Mouse (Mus musculus) brain, adult 2 months (tissue): ENCODE measurements around the gene Pagr1b.

Experiments
- DNase-seq: peaks from one replicate; pipeline ENCODE4 v3.0.0; 2011; ENCODE audit warnings: low read depth, low spot score

Gene Pagr1b

DNA sequence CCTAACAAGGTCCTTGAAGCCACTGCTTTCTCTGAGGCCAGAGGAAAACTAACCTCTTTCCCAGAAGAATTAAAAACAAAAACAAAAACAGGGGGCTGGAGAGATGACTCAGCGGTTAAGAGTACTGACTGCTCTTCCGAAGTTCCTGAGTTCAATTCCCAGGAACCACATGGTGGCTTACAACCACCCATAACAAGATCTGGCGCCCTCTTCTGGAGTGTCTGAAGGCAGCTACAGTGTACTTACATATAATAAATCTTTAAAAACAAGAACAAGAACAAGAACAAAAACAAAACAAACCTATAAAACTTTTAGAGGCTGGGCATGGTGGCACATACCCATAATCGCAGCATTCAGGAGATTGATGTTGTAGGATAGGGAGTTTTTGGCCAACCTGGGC, 19.8 kb downstream of the Pagr1b start:
- no peak for DNase-seq

DNA sequence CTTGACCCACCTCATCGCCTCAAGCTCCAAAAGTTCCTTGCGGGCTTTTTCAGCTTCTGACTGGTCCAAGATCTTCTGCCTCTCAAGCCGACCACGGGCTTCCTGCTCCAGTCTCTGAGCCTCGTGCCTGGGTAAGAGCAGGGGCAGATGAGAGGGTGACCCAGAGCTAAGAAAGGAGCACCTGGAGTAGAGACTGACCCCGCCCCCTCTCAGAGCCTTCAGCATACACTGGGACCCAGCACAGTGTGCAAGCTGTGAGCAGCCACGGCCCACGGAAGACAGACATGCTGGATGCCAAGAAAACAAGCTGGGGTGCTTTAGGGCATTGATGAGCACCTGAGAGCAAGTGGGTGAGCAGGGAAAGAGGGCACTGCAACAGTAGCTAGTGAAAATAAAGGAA, 27.5 kb downstream of the Pagr1b start:
- no peak for DNase-seq

DNA sequence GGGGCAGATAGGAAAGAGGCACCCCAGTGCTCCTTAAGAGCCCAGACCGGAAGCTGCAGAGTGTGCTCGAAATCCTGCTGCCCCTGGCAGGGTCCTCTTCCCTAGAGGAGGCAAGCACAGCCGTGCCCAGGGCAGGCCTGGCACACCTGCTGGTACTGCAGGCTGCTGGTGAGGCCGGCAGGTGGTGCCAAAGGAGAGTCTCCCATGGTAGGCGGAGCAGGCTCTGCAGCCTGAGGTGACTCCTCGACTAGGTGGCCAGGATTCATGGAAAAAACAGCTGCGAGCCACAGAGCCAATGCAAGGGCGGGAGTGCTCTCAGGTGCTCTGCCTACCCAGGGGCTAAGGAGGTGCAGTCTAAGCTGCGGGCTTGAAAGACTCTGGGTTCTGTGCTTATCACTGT, 30.0 kb downstream of the Pagr1b start:
- DNase-seq = peak; percentile 94

DNA sequence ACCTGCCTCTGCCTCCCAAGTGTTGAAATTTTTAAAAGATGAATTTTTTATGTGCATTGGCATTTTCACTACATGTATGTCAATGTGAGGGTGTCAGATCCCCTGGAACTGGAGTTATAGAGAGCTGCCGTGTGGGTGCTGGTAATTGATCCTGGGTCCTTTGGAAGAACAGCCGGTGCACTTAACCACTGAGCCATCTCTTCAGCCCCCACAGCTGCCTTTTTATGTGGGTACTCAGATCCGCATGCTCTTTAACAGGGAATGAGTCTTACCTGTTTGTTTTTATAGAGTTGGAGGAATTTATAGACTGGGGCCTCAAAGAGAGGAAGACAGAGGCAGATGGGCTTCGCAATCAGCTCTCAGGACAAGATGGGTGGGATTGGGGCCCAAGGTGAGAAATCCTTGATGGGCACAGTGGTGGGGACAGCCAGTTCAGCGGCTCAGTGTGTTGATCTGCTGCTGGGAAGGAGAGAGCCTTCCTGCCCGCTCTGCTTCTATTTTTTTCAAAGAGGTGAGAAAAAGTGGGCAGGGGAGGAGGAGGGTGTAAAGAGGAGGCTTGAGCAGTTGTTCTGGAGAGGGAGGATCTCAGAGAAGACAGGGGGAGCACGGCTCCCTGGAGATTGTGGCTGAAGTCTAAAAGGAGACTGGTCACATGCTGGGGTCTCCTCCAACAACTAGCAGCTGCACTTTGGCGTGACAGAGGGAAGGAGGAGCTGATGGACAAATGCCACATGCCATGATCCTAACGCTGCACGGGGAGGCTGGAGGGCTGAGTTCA, 31.4 kb downstream of the Pagr1b start:
- DNase-seq = peak; percentile 83

DNA sequence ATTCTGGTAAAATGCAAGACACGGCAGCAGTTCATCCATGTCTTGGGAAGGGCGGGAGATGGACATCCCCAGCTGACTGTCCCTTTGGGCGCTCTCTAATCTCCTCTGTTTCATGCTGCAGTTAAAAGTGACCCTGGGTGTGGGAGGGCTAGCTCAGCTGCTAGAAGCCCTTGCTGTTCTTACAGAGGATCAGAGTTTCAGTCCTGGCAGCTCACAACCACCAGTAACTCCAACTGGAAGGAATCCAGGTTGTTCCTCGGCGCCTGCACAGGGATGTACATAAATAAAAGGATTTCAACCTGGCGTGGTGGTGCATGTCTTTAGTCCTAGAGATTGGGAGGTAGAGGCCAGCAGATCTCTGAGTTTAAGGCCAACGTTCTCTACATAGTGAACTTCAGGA, 33.2 kb downstream of the Pagr1b start:
- DNase-seq = peak; percentile 56

DNA sequence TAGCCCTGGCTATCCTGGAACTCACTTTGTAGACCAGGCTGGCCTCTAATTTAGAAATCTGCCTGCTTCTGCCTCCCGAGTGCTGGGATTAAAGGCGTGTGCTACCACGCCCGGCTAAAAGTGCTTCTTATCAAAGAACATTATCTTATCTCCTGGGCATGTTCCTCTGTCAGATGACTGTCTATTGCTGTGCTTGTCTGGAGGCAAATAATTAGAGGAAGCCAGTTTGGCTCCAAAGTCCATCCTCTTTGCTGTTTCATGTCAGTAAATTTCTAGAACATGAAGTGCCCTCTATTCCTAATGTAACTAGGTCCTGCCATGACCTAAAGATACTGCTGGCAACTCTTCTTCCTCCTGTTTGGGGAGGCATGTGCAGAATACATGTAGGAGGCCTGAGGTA, 34.2 kb downstream of the Pagr1b start:
- DNase-seq = no peak

DNA sequence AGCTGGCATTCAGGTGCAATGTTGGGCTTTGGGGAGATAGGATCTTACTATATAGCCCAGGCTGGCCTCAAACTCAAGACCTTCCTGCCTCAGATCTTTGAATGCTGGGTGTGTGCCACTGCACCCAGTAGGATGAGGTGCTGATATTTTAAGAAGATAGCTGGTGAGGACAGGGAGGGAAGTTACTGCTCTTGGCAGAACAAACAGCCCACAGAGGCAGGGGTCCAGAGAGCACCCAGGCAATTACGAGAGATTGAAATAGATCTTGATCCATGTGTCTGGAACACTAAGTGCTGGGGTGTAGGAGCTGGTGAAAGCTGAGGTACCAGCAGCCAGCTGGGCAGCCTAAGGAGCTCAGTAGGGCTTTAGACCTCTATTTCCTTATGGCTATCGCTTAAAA, 34.7 kb downstream of the Pagr1b start:
- peak; percentile 22 for DNase-seq

DNA sequence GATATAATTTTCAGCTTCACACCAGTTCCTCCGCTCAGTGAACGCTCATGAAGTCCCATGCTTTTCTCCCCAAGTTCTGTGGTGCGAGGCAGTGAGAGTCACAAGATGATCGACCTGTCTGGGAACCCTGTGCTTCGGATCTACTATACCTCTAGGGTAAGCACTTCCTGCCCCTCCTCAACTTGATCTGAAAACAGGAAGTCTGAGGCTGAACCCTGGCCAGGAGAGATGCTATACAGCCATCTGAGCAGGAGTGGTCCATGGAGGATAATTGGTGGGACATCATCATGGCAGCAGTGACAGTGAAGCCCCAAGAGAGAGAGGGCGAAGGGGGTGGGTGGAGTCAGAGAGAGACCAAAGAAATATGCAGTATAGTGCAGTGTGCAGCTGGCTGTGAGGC, 37.4 kb downstream of the Pagr1b start:
- DNase-seq = no peak

DNA sequence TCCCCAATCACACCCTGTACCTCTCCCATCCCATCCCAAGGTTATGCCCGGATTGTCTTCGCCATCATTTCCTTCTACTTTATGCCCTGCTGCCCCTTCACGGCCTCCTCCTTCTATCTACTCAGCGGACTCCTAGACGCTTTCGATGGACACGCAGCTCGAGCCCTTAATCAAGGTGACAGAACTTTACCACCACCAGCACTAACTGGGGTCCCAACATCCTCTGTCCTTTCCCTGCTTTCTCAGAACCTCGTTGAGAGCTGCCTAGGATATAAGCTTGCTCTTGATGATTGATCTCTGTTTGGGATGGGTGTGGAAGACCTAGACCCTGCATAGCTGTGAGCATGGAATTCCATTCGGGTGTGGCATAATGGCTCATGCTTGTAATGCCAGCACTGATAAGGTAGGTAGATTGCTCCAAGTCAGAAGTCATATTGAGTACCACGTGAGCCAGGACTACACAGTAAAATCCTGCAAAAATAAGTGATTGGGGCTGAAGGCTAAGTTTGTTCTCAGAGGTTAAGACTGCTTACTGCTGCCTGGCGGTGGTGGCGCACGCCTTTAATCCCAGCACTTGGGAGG, 39.3 kb downstream of the Pagr1b start:
- DNase-seq = no peak

DNA sequence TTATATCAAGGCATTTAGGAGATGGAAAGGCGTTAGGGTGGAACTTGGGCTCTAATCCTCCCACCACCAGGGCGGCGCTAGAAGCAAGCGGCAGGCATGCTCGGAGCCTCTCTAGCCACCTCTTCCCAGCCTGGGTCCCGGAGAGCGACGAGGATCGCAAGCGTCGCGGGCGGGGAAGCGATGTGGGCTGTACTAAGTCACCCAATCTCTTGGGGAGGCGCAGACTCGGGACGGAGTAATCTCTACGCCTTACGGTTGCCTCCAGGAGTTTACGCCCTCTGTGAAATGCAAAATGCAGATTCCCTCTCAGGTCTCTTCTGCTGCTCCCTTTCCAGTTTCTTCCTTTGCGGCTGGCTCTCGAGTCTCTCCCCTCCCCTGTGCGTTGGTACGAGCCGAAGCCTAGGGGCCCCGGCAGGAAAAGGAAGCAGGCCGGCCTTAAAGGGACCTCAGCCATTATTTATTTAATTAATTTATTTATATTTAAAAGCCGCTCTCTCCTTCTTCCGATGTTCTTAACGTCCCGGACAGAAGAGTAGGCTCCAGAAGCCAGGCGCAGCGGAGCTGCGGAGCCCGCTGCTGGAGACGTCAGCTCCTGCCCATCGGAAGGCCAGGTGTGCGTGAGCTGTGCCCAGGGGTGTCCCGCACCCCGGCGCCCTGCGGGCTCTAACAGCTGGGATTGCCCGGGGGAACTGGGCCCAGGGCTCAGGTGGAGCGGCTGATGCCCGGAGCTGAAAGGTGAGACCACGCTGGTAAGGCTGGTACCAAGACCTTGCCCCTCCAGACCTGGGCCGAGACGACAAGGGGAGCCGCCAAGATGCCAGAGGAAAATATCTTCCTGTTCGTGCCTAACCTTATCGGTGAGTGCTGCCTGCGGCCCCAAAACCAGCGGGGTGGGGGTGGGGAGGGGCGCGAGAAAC, 40.1 kb downstream of the Pagr1b start, which contains the start of gene Cdiptos:
Cdiptos (minus strand) TSS at position 149 of the 917 bp plus-strand sequence.
- peak; percentile 99 for DNase-seq

DNA sequence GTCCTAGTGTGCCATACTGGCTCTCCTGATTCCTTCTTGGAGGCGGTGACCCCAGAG, 40.6 kb downstream of the Pagr1b start, which contains the start of gene Cdipt:
Cdipt (plus strand) TSS at position 22 of the 57 bp plus-strand sequence.
- no peak for DNase-seq

DNA sequence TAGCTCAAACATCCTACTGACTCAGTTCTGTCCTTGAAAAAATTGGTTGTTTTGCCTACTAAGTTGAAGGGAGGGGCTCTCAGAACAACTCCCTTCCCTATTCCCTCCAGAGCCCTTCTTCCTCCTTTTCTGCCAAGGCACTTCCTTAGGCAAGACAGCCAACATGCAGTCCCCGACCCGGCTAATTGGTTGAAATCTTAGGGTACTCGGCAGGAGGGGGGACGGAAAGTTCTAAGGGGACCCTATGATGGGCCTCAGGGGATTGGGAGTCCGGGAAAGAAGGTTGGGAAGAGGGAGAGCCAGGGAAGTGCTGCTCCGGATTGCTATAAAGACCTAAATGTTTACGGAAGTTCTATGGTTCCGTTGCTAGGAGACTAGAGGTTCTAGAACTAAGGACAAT, 40.8 kb downstream of the Pagr1b start:
- DNase-seq = no peak

DNA sequence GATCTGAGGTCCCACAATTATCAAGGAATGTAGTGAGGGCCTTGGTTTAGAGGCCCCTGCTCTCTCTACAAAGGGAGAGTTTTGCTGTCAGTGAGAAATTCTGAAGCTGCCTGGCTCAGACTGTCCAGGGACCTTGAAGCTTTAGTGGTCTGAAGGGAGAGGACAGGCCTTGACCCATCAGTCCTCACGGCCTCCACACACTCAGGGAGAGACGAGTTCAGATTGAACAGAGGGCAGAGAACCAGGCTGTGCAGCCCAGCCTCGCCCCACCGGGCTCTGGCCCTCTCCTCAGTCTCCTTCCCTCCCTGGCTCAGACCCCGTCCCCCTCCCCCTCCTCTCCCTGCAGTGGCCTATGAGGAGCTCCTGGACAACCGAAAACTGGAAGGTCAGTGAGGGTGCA, 48.9 kb downstream of the Pagr1b start:
- DNase-seq = no peak

DNA sequence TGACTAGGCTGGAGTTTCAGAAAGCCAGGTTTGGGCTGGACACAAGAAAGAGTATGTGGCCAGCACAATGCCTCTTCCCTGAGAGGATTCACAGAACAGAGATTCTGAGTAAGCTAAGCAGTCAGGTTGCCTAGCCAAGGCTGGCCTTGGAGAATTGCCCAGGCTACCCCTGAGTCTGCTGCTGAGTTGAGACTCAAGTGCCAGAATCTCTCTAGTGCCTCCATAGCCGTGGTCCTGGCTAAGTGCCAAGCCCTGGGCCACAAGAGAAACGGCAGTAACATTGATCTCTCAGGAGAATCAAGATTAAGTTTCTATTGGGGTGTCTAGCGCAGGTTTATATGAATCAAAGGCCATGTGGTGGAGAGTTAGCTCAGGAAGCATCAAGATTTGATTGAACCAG, 50.7 kb downstream of the Pagr1b start:
- peak; percentile 80 for DNase-seq

DNA sequence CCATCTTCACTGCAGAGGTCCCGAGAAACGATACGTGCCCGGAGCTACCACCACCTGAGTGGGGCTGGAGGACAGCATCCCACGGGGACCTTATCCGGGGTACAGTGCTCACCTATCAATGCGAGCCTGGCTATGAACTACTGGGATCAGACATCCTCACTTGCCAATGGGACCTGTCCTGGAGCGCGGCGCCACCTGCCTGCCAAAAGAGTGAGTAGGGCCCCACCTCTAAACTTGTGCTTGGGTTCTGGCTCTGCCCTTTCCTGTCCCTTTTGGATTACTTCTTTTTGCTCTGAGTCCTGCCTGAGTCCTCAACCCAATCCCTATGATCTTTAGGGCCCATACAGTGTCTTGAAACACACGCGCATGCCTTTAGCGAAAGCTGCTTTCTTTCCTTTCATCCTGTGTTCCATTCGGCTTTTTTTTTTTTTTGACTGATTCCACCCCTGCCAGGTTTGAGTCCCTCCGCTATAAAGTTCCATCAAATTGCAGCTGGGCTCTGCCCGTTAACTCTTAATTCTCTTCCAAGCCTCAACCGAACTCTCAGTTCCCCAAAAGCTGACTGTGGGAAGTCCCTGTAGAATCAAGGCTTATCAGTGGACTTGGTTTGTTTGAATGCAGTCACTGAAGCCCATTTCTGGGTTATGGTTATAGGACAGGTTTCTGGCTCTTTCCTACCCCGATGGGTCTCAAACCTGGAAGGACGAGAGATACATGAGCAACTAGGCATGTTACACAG, 52.6 kb downstream of the Pagr1b start:
- no peak for DNase-seq

DNA sequence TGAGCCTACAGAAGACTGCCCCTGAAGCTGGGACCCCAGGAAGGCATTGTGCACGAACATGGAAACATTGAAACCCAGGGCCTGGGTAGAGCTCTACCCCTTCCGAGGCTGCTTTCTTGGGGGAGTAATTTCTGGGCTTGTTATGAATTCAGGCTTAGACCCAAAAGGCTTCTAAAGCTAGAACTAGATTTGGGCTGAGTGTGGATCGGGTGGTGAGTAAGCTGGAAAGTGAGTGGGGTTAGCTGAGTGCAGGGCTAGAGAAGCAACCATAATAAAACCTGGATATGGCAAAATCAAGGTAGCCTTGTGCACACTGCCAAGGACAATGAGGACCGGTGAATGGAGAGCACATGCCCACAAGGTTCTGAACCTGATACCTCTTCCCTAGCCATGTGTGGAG, 54.3 kb downstream of the Pagr1b start:
- DNase-seq = no peak

DNA sequence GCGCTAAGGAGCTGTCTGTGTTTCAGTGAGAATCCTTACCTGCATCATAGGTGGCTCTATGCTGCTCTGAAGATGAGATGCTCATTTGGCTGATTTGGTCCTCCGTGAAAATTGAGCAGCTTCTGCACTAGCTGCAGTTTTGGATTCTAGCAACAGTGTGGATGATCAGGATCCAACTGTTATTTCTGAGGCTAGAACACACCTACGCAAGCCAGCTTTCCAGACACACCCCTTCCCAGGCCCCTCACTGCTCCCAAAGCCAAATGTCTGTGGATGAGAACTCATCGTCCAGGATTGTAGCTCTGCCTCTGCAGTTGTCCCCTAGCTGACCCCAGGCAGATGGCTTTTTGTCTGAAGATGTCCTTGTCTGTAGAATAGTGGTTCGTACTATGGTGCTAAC, 55.2 kb downstream of the Pagr1b start:
- DNase-seq = peak; percentile 67

DNA sequence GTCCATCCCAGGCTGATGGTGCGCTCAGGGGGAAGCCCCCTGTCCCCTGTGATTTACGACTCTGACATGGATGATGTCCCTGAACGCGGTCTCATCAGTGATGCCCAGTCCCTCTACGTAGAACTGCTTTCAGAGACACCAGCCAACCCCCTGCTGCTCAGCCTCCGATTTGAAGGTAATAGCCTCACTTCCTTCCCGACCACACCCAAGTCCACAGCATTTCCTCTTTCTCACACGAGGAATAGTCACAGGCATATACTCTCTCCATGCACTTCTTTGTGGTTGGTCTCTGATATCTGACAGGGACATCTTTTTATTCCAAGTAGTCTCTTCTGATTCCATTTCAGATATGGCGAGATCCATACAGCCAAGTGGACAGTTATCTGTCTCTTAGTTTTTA, 56.5 kb downstream of the Pagr1b start:
- no peak for DNase-seq

DNA sequence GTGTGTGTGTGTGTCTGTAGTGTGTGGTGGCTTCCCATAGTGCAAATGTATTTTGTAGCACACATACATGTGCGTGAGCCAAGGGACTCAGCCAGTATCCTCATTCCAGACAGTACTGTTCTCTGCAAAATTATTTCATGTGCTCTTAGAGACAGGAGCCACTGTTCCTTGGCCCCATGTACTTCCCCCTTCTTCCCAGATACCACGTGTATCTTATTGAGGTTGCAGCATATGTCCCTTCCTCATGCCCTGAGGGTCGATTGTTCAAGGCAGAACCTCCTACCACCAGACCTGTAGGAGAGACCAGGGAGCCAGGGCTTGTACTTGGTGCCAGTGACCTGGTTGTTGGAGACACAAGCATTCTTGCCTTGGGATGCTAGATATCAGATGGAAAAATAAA, 61.2 kb downstream of the Pagr1b start:
- DNase-seq = no peak

DNA sequence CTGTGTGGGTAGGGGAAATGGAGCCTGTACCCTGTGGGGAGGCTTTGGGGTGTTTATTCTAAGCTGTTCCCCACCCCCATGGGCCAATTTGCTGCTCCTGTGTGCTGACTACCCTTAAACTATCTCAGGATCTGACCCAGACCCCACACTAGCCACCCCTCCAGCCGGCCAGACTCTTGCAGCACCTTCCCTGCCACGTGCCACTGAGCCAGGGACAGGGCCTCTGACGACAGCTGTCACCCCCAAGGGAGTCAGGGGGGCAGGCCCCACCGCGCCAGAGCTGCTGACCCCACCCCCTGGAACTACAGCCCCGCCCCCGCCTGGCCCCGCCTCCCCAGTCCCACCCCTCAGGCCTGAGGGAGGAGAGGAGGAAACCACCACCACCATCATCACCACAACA, 63.6 kb downstream of the Pagr1b start:
- DNase-seq = no peak

DNA sequence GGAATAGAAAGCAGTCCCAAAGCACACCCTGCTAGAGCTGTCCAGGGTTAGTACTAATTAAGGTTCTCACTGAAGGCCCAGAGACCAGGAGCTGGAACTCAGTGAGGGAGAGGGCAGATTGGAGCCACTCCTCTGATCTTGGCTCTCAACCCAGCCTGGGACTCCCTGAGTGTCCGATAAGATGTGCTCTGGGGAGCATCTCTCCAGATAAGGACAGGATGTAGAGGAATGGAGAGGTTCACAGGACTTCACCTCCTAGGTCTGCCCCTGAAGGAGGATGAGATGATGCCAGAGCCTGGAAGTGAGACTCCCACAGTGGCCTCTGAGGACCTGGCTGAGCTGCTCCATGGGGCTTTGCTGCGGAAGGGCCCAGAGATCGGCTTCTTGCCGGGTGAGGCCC, 64.5 kb downstream of the Pagr1b start:
- DNase-seq = no peak
